Mouse (Mus musculus): ENCODE data around the gene Snrpd3.
"Not testable (repeated sequence)": the region's sequence is repeated elsewhere in the genome, so short reads cannot be mapped to it uniquely, and the experiment has no call there.

- TF ChIP-seq CTCF, POLR2A (IDR thresholded peaks at IDR 0.05; ENCODE audit: insufficient read depth, low read depth, low read length): not testable (repeated sequence)
Observed at GRCm38 (mm10) chr10:75505928-75506327, 11.4 kb upstream of the Snrpd3 start.
